Mouse (Mus musculus): ENCODE results near the gene Ralgapa2. TPM values are rescaled to one million over a fixed set of nuclear protein-coding genes. Genes with fewer than 3 reads are reported as not detected.

Gene Ralgapa2
- polyA plus RNA-seq, 1 experiment: 14.5 TPM

- no peak for DNase-seq (ENCODE audit: low read depth)
- TF ChIP-seq CTCF (IDR thresholded peaks at IDR 0.05; ENCODE audit: borderline replicate concordance, extremely low read depth, insufficient read depth, insufficient read length): no peak
- TF ChIP-seq POLR2A (IDR thresholded peaks at IDR 0.05; ENCODE audit: borderline replicate concordance, extremely low read depth, insufficient read depth, insufficient read length, poor library complexity, severe bottlenecking): no peak
Measured at GRCm38 (mm10) chr2:146320666-146321065, 191.5 kb downstream of the Ralgapa2 start.

- no peak for DNase-seq (ENCODE audit: low read depth)
- TF ChIP-seq CTCF (IDR thresholded peaks at IDR 0.05; ENCODE audit: borderline replicate concordance, extremely low read depth, insufficient read depth, insufficient read length): no peak
- no peak for TF ChIP-seq POLR2A (IDR thresholded peaks at IDR 0.05; ENCODE audit: borderline replicate concordance, extremely low read depth, insufficient read depth, insufficient read length, poor library complexity, severe bottlenecking)
Measured at GRCm38 (mm10) chr2:146314751-146315150, 197.4 kb downstream of the Ralgapa2 start.

- TF ChIP-seq POLR2A (IDR thresholded peaks at IDR 0.05; ENCODE audit: borderline replicate concordance, extremely low read depth, insufficient read depth, insufficient read length, poor library complexity, severe bottlenecking) (no peak), CTCF (IDR thresholded peaks at IDR 0.05; ENCODE audit: borderline replicate concordance, extremely low read depth, insufficient read depth, insufficient read length) (no peak)
- no peak for DNase-seq (ENCODE audit: low read depth)
Measured at GRCm38 (mm10) chr2:146313811-146314210, 198.3 kb downstream of the Ralgapa2 start.

GRCm38 (mm10) chr2:146310760-146311159 is 201.4 kb downstream of the Ralgapa2 start:
- no peak for DNase-seq (ENCODE audit: low read depth)

GRCm38 (mm10) chr2:146310291-146310690 is 201.9 kb downstream of the Ralgapa2 start:
- peak; percentile 87 for DNase-seq (ENCODE audit: low read depth)

More at GRCm38 (mm10) chr2:146310760-146311159, 201.4 kb downstream of the Ralgapa2 start:
- no peak for TF ChIP-seq CTCF (IDR thresholded peaks at IDR 0.05; ENCODE audit: borderline replicate concordance, extremely low read depth, insufficient read depth, insufficient read length)
- TF ChIP-seq POLR2A (IDR thresholded peaks at IDR 0.05; ENCODE audit: borderline replicate concordance, extremely low read depth, insufficient read depth, insufficient read length, poor library complexity, severe bottlenecking): no peak

GRCm38 (mm10) chr2:146309413-146309812 is 202.7 kb downstream of the Ralgapa2 start:
- TF ChIP-seq POLR2A (IDR thresholded peaks at IDR 0.05; ENCODE audit: borderline replicate concordance, extremely low read depth, insufficient read depth, insufficient read length, poor library complexity, severe bottlenecking) (no peak), CTCF (IDR thresholded peaks at IDR 0.05; ENCODE audit: borderline replicate concordance, extremely low read depth, insufficient read depth, insufficient read length) (no peak)
- peak; percentile 85 for DNase-seq (ENCODE audit: low read depth)

More at GRCm38 (mm10) chr2:146310291-146310690, 201.9 kb downstream of the Ralgapa2 start:
- TF ChIP-seq POLR2A (IDR thresholded peaks at IDR 0.05; ENCODE audit: borderline replicate concordance, extremely low read depth, insufficient read depth, insufficient read length, poor library complexity, severe bottlenecking): no peak
- peak; percentile 11; the same call in 1 of the 2 replicates for TF ChIP-seq CTCF (IDR thresholded peaks at IDR 0.05; ENCODE audit: borderline replicate concordance, extremely low read depth, insufficient read depth, insufficient read length)

- DNase-seq (ENCODE audit: low read depth): no peak
- TF ChIP-seq POLR2A (IDR thresholded peaks at IDR 0.05; ENCODE audit: borderline replicate concordance, extremely low read depth, insufficient read depth, insufficient read length, poor library complexity, severe bottlenecking) (no peak), CTCF (IDR thresholded peaks at IDR 0.05; ENCODE audit: borderline replicate concordance, extremely low read depth, insufficient read depth, insufficient read length) (no peak)
Measured at GRCm38 (mm10) chr2:146307060-146307459, 205.1 kb downstream of the Ralgapa2 start.

GRCm38 (mm10) chr2:146302094-146302699 is 209.9 kb downstream of the Ralgapa2 start:
- no peak for TF ChIP-seq CTCF (IDR thresholded peaks at IDR 0.05; ENCODE audit: borderline replicate concordance, extremely low read depth, insufficient read depth, insufficient read length)
- TF ChIP-seq POLR2A (IDR thresholded peaks at IDR 0.05; ENCODE audit: borderline replicate concordance, extremely low read depth, insufficient read depth, insufficient read length, poor library complexity, severe bottlenecking): no peak
- peak; percentile 96 for DNase-seq (ENCODE audit: low read depth)

GRCm38 (mm10) chr2:146300500-146301020 is 211.6 kb downstream of the Ralgapa2 start:
- TF ChIP-seq POLR2A (IDR thresholded peaks at IDR 0.05; ENCODE audit: borderline replicate concordance, extremely low read depth, insufficient read depth, insufficient read length, poor library complexity, severe bottlenecking) (no peak), CTCF (IDR thresholded peaks at IDR 0.05; ENCODE audit: borderline replicate concordance, extremely low read depth, insufficient read depth, insufficient read length) (no peak)
- peak; percentile 54 for DNase-seq (ENCODE audit: low read depth)

GRCm38 (mm10) chr2:146299841-146300460 is 212.2 kb downstream of the Ralgapa2 start:
- TF ChIP-seq CTCF (IDR thresholded peaks at IDR 0.05; ENCODE audit: borderline replicate concordance, extremely low read depth, insufficient read depth, insufficient read length): no peak
- no peak for TF ChIP-seq POLR2A (IDR thresholded peaks at IDR 0.05; ENCODE audit: borderline replicate concordance, extremely low read depth, insufficient read depth, insufficient read length, poor library complexity, severe bottlenecking)
- peak; percentile 91 for DNase-seq (ENCODE audit: low read depth)

- TF ChIP-seq CTCF (IDR thresholded peaks at IDR 0.05; ENCODE audit: borderline replicate concordance, extremely low read depth, insufficient read depth, insufficient read length) (no peak), POLR2A (IDR thresholded peaks at IDR 0.05; ENCODE audit: borderline replicate concordance, extremely low read depth, insufficient read depth, insufficient read length, poor library complexity, severe bottlenecking) (no peak)
- DNase-seq (ENCODE audit: low read depth): peak; percentile 61
Measured at GRCm38 (mm10) chr2:146293538-146293937, 218.6 kb downstream of the Ralgapa2 start.
